Mouse (Mus musculus): ENCODE results near the gene Lyst. TPM values are rescaled to one million over a fixed set of nuclear protein-coding genes. Genes with fewer than 3 reads are reported as not detected.
A peak's percentile ranks its signal among the peaks of the same experiment; 100 is the strongest.

The Lyst gene
- total RNA-seq, 1 experiment from 2014 or later, result 38.0 TPM

- no peak for ATAC-seq (replicated peaks in 1 of 2; ENCODE audit: insufficient read depth in 1 of 2, low FRiP score in 2 of 2, low TSS enrichment in 1 of 2, low read depth in 1 of 2, poor library complexity in 2 of 2, severe bottlenecking in 2 of 2)
Measured at GRCm38 (mm10) chr13:13608311-13608710, 18.1 kb downstream of the Lyst start.

- ATAC-seq (replicated peaks in 1 of 2; ENCODE audit: insufficient read depth in 1 of 2, low FRiP score in 2 of 2, low TSS enrichment in 1 of 2, low read depth in 1 of 2, poor library complexity in 2 of 2, severe bottlenecking in 2 of 2), result peak; percentile 54 to 68
Measured at GRCm38 (mm10) chr13:13609655-13610054, 19.5 kb downstream of the Lyst start.

- peak; percentile 82 for ATAC-seq (replicated peaks in 1 of 2; ENCODE audit: insufficient read depth in 1 of 2, low FRiP score in 2 of 2, low TSS enrichment in 1 of 2, low read depth in 1 of 2, poor library complexity in 2 of 2, severe bottlenecking in 2 of 2)
Measured at GRCm38 (mm10) chr13:13612882-13613281, 22.7 kb downstream of the Lyst start.

- no peak for ATAC-seq (replicated peaks in 1 of 2; ENCODE audit: insufficient read depth in 1 of 2, low FRiP score in 2 of 2, low TSS enrichment in 1 of 2, low read depth in 1 of 2, poor library complexity in 2 of 2, severe bottlenecking in 2 of 2)
Measured at GRCm38 (mm10) chr13:13614235-13614634, 24.0 kb downstream of the Lyst start.

- no peak for ATAC-seq (replicated peaks in 1 of 2; ENCODE audit: insufficient read depth in 1 of 2, low FRiP score in 2 of 2, low TSS enrichment in 1 of 2, low read depth in 1 of 2, poor library complexity in 2 of 2, severe bottlenecking in 2 of 2)
Measured at GRCm38 (mm10) chr13:13621456-13621855, 31.3 kb downstream of the Lyst start.

GRCm38 (mm10) chr13:13622565-13622964 lies 32.4 kb downstream of the Lyst start:
- ATAC-seq (replicated peaks in 1 of 2; ENCODE audit: insufficient read depth in 1 of 2, low FRiP score in 2 of 2, low TSS enrichment in 1 of 2, low read depth in 1 of 2, poor library complexity in 2 of 2, severe bottlenecking in 2 of 2), result peak in 1 of 2 experiments; percentile 22; a peak in 1 of 4 replicates

- ATAC-seq (replicated peaks in 1 of 2; ENCODE audit: insufficient read depth in 1 of 2, low FRiP score in 2 of 2, low TSS enrichment in 1 of 2, low read depth in 1 of 2, poor library complexity in 2 of 2, severe bottlenecking in 2 of 2), result no peak
Measured at GRCm38 (mm10) chr13:13633746-13634145, 43.5 kb downstream of the Lyst start.

GRCm38 (mm10) chr13:13634706-13635105 lies 44.5 kb downstream of the Lyst start:
- no peak for ATAC-seq (replicated peaks in 1 of 2; ENCODE audit: insufficient read depth in 1 of 2, low FRiP score in 2 of 2, low TSS enrichment in 1 of 2, low read depth in 1 of 2, poor library complexity in 2 of 2, severe bottlenecking in 2 of 2)

- ATAC-seq (replicated peaks in 1 of 2; ENCODE audit: insufficient read depth in 1 of 2, low FRiP score in 2 of 2, low TSS enrichment in 1 of 2, low read depth in 1 of 2, poor library complexity in 2 of 2, severe bottlenecking in 2 of 2), result no peak
Measured at GRCm38 (mm10) chr13:13635224-13635623, 45.0 kb downstream of the Lyst start.

GRCm38 (mm10) chr13:13637577-13637976 lies 47.4 kb downstream of the Lyst start:
- no peak for ATAC-seq (replicated peaks in 1 of 2; ENCODE audit: insufficient read depth in 1 of 2, low FRiP score in 2 of 2, low TSS enrichment in 1 of 2, low read depth in 1 of 2, poor library complexity in 2 of 2, severe bottlenecking in 2 of 2)

GRCm38 (mm10) chr13:13637981-13638380 lies 47.8 kb downstream of the Lyst start:
- ATAC-seq (replicated peaks in 1 of 2; ENCODE audit: insufficient read depth in 1 of 2, low FRiP score in 2 of 2, low TSS enrichment in 1 of 2, low read depth in 1 of 2, poor library complexity in 2 of 2, severe bottlenecking in 2 of 2), result no peak

- no peak for ATAC-seq (replicated peaks in 1 of 2; ENCODE audit: insufficient read depth in 1 of 2, low FRiP score in 2 of 2, low TSS enrichment in 1 of 2, low read depth in 1 of 2, poor library complexity in 2 of 2, severe bottlenecking in 2 of 2)
Measured at GRCm38 (mm10) chr13:13638725-13639124, 48.5 kb downstream of the Lyst start.

GRCm38 (mm10) chr13:13647296-13647695 lies 57.1 kb downstream of the Lyst start:
- no peak for ATAC-seq (replicated peaks in 1 of 2; ENCODE audit: insufficient read depth in 1 of 2, low FRiP score in 2 of 2, low TSS enrichment in 1 of 2, low read depth in 1 of 2, poor library complexity in 2 of 2, severe bottlenecking in 2 of 2)

GRCm38 (mm10) chr13:13655453-13655852 lies 65.3 kb downstream of the Lyst start:
- no peak for ATAC-seq (replicated peaks in 1 of 2; ENCODE audit: insufficient read depth in 1 of 2, low FRiP score in 2 of 2, low TSS enrichment in 1 of 2, low read depth in 1 of 2, poor library complexity in 2 of 2, severe bottlenecking in 2 of 2)

- ATAC-seq (replicated peaks in 1 of 2; ENCODE audit: insufficient read depth in 1 of 2, low FRiP score in 2 of 2, low TSS enrichment in 1 of 2, low read depth in 1 of 2, poor library complexity in 2 of 2, severe bottlenecking in 2 of 2), result peak; percentile 53 to 88; a peak in 2 of 4 replicates
Measured at GRCm38 (mm10) chr13:13666103-13666502, 75.9 kb downstream of the Lyst start.

- ATAC-seq (replicated peaks in 1 of 2; ENCODE audit: insufficient read depth in 1 of 2, low FRiP score in 2 of 2, low TSS enrichment in 1 of 2, low read depth in 1 of 2, poor library complexity in 2 of 2, severe bottlenecking in 2 of 2), result no peak
Measured at GRCm38 (mm10) chr13:13670669-13671068, 80.5 kb downstream of the Lyst start.

- no peak for ATAC-seq (replicated peaks in 1 of 2; ENCODE audit: insufficient read depth in 1 of 2, low FRiP score in 2 of 2, low TSS enrichment in 1 of 2, low read depth in 1 of 2, poor library complexity in 2 of 2, severe bottlenecking in 2 of 2)
Measured at GRCm38 (mm10) chr13:13671585-13672328, 81.6 kb downstream of the Lyst start.

- no peak for ATAC-seq (replicated peaks in 1 of 2; ENCODE audit: insufficient read depth in 1 of 2, low FRiP score in 2 of 2, low TSS enrichment in 1 of 2, low read depth in 1 of 2, poor library complexity in 2 of 2, severe bottlenecking in 2 of 2)
Measured at GRCm38 (mm10) chr13:13674669-13675343, 84.6 kb downstream of the Lyst start.

- ATAC-seq (replicated peaks in 1 of 2; ENCODE audit: insufficient read depth in 1 of 2, low FRiP score in 2 of 2, low TSS enrichment in 1 of 2, low read depth in 1 of 2, poor library complexity in 2 of 2, severe bottlenecking in 2 of 2), result no peak
Measured at GRCm38 (mm10) chr13:13677871-13678270, 87.7 kb downstream of the Lyst start.
